Comparison of ENCODE assay signal across 8 mouse cellular contexts in genomic region chr5:30622177-30622840, GRCm38 (mm10). TPM values are rescaled to one million over a fixed set of nuclear protein-coding genes. Genes with fewer than 3 reads are reported as not detected.
A peak's percentile ranks its signal among the peaks of the same experiment; 100 is the strongest.
DNase-seq lines count a peak whose midpoint lies in the region; ATAC-seq and TF ChIP-seq lines count a peak whose summit lies in the region.

No protein-coding gene starts in this region.

- no peak for TF ChIP-seq POLR2A in olfactory bulb, adult 2 months (IDR thresholded peaks at IDR 0.05; ENCODE audit: insufficient read depth, low read depth, low read length)

- H3K4me2 ChIP-seq in hindbrain, postnatal 0 days (ENCODE audit: low read depth, low read length), result peak overlapping the region; percentile 45
- H3K4me2 ChIP-seq in lung, embryonic 16.5 days (ENCODE audit: low read depth, low read length), result peak overlapping the region; percentile 59

- peak; percentile 51 for ATAC-seq in hindbrain, postnatal 0 days
- peak; percentile 40; the same call in 1 of the 2 replicates for ATAC-seq in lung, embryonic 16.5 days (ENCODE audit: low read depth)

- no peaks in the 10 kb centered on the region for H3K9me3 ChIP-seq in hindbrain, postnatal 0 days (ENCODE audit: low read length)
- no peaks in the 10 kb centered on the region for H3K9me3 ChIP-seq in lung, embryonic 16.5 days (ENCODE audit: control insufficient read depth, low read length)

- TF ChIP-seq CTCF in hindbrain, postnatal 0 days (IDR thresholded peaks at IDR 0.05; ENCODE audit: low read depth), result no peak
- TF ChIP-seq CTCF in olfactory bulb, adult 2 months (IDR thresholded peaks at IDR 0.05; ENCODE audit: insufficient read depth, low read depth, low read length), result no peak

- DNase-seq in adrenal gland, postnatal 10 days, result peak; percentile 62
- DNase-seq in adrenal gland, postnatal 4 days (ENCODE audit: low spot score in 2 of 2), result no peak
- DNase-seq in right cerebral cortex, postnatal 14 days, result peak; percentile 35
- no peak for DNase-seq in right cerebral cortex, postnatal 25 days
- DNase-seq in hindbrain, postnatal 0 days (ENCODE audit: low spot score), result peak; percentile 54
- no peak for DNase-seq in left cerebral cortex, adult 18-20 months (ENCODE audit: low spot score in 2 of 2)

- H3K4me3 ChIP-seq in hindbrain, postnatal 0 days (ENCODE audit: low read length), result peak overlapping the region; percentile 16
- peak overlapping the region; percentile 37 for H3K4me3 ChIP-seq in lung, embryonic 16.5 days (ENCODE audit: low read length)
- peak overlapping the region; percentile 6 for H3K4me3 ChIP-seq in olfactory bulb, adult 2 months (ENCODE audit: insufficient read depth, low read depth, low read length)

- H3K27ac ChIP-seq in hindbrain, postnatal 0 days, result no peak overlapping the region
- no peak overlapping the region for H3K27ac ChIP-seq in lung, embryonic 16.5 days (ENCODE audit: low read length)
- H3K27ac ChIP-seq in olfactory bulb, adult 2 months (ENCODE audit: insufficient read depth, low read depth, low read length), result no peak overlapping the region

- WGBS in hindbrain, postnatal 0 days, result 4% methylated on average over 68 of the region's 69 CpGs
- WGBS in lung, embryonic 16.5 days, result 9% methylated on average over 66 of the region's 69 CpGs
- WGBS in olfactory bulb, adult 2 months, result 24% methylated on average over 69 of the region's 69 CpGs

- no peak overlapping the region for H3K9ac ChIP-seq in hindbrain, postnatal 0 days (replicated peaks; ENCODE audit: low read length)
- peak overlapping the region; percentile 9; the same call in 1 of the 2 replicates for H3K9ac ChIP-seq in lung, embryonic 16.5 days (ENCODE audit: low read length)

- peaks cover 13% of the 10 kb centered on the region; the same call in 1 of the 2 replicates for H3K4me1 ChIP-seq in hindbrain, postnatal 0 days (ENCODE audit: insufficient read depth, low read length)
- H3K4me1 ChIP-seq in lung, embryonic 16.5 days (replicated peaks; ENCODE audit: control insufficient read depth, insufficient read depth, low read length), result peaks cover 30% of the 10 kb centered on the region
- peaks cover 24% of the 10 kb centered on the region for H3K4me1 ChIP-seq in olfactory bulb, adult 2 months (ENCODE audit: control insufficient read depth, insufficient read depth, low read length)

- H3K27me3 ChIP-seq in hindbrain, postnatal 0 days (ENCODE audit: insufficient read depth, low read length), result peaks cover 12% of the 10 kb centered on the region; the same call in 1 of the 2 replicates
- peaks cover 14% of the 10 kb centered on the region for H3K27me3 ChIP-seq in lung, embryonic 16.5 days (ENCODE audit: control insufficient read depth, insufficient read depth, low read depth, low read length)

- H3K36me3 ChIP-seq in hindbrain, postnatal 0 days (ENCODE audit: insufficient read depth, low read length), result no peaks in the 10 kb centered on the region
- H3K36me3 ChIP-seq in lung, embryonic 16.5 days (ENCODE audit: control insufficient read depth, insufficient read depth, low read length), result no peaks in the 10 kb centered on the region

RNA-seq across cellular contexts. Expression of gene Slc35f6, which starts 25.4 kb away (rescaled TPM):
- 10 to 100 TPM; 30.4 to 34.6 TPM for total RNA-seq in adrenal gland, postnatal 10 days (2021)
- 10 to 100 TPM; 33.5 to 33.7 TPM for total RNA-seq in adrenal gland, postnatal 4 days (2021)
- 70.6 and 95.8 TPM in 2 replicates for total RNA-seq in hindbrain, postnatal 0 days (2014; rRNA removed)
- 29.6 and 31.3 TPM in 2 replicates for polyA plus RNA-seq in hindbrain, postnatal 0 days (2015; fragmentation: Nextera tagmentation; extraction: Ambion mirVana)
- polyA plus RNA-seq in lung, embryonic 16.5 days (2015; fragmentation: Nextera tagmentation; extraction: Ambion mirVana), result 26.9 and 28.2 TPM in 2 replicates
- polyA plus RNA-seq in olfactory bulb, adult 2 months (2012; ENCODE audit: insufficient read depth, insufficient read length, low replicate concordance, missing spikeins), result not detected in 2 replicates
- 10 to 100 TPM; 39.6 to 41.6 TPM for total RNA-seq in left cerebral cortex, adult 18-20 months (2021)

RNA-seq across cellular contexts. Expression of gene Kcnk3, which starts 34.3 kb away (rescaled TPM):
- total RNA-seq in adrenal gland, postnatal 10 days (2021), result 100 to 1,000 TPM; 549 to 558 TPM
- 100 to 1,000 TPM; 684 to 719 TPM for total RNA-seq in adrenal gland, postnatal 4 days (2021)
- 23.2 and 30.3 TPM in 2 replicates for total RNA-seq in hindbrain, postnatal 0 days (2014; rRNA removed)
- polyA plus RNA-seq in hindbrain, postnatal 0 days (2015; fragmentation: Nextera tagmentation; extraction: Ambion mirVana), result 11.5 and 12.7 TPM in 2 replicates
- polyA plus RNA-seq in lung, embryonic 16.5 days (2015; fragmentation: Nextera tagmentation; extraction: Ambion mirVana), result 11.3 and 15.3 TPM in 2 replicates
- polyA plus RNA-seq in olfactory bulb, adult 2 months (2012; ENCODE audit: insufficient read depth, insufficient read length, low replicate concordance, missing spikeins), result not detected in 2 replicates
- 10 to 100 TPM; 22.6 to 24.2 TPM for total RNA-seq in left cerebral cortex, adult 18-20 months (2021)

RNA-seq across cellular contexts. Expression of gene Cenpa, which starts 44.3 kb away (rescaled TPM):
- total RNA-seq in adrenal gland, postnatal 10 days (2021), result 10 to 100 TPM; 38.0 to 54.0 TPM
- total RNA-seq in adrenal gland, postnatal 4 days (2021), result 10 to 100 TPM; 61.3 to 62.0 TPM
- 27.8 and 28.1 TPM in 2 replicates for total RNA-seq in hindbrain, postnatal 0 days (2014; rRNA removed)
- 53.4 and 63.2 TPM in 2 replicates for polyA plus RNA-seq in hindbrain, postnatal 0 days (2015; fragmentation: Nextera tagmentation; extraction: Ambion mirVana)
- polyA plus RNA-seq in lung, embryonic 16.5 days (2015; fragmentation: Nextera tagmentation; extraction: Ambion mirVana), result 280 and 298 TPM in 2 replicates
- 423 TPM in 1 of 2 replicates, not detected in the other for polyA plus RNA-seq in olfactory bulb, adult 2 months (2012; ENCODE audit: insufficient read depth, insufficient read length, low replicate concordance, missing spikeins)
- total RNA-seq in left cerebral cortex, adult 18-20 months (2021), result 1 to 10 TPM; 2.8 to 5.3 TPM

Comparison
In these comparisons a context has a peak if more than half of its experiments do, and no peak if none do; other contexts are left out.
1. DNase-seq: peak in adrenal gland, postnatal 10 days (single experiment), right cerebral cortex, postnatal 14 days (single experiment) and hindbrain, postnatal 0 days (single experiment); none in adrenal gland, postnatal 4 days (0 of 2), right cerebral cortex, postnatal 25 days (single experiment) and left cerebral cortex, adult 18-20 months (0 of 2).
2. RNA of gene Kcnk3, which starts 34.3 kb away (total RNA-seq): 684 to 719 TPM in adrenal gland, postnatal 4 days and 549 to 558 TPM in adrenal gland, postnatal 10 days; 22.6 to 24.2 TPM in left cerebral cortex, adult 18-20 months and 23.2 to 30.3 TPM in hindbrain, postnatal 0 days; every median in the first group is over 10 times any median in the second.
3. Peak in every context shown above with its lines, with median percentiles within 50 percentile points of each other: H3K4me3 ChIP-seq.